Mouse (Mus musculus) gastrocnemius, postnatal 10 days (tissue): Measurements from ENCODE around the gene Xpc. TPM values are rescaled to one million over a fixed set of nuclear protein-coding genes. Genes with fewer than 3 reads are reported as not detected.

Experiments used
- DNase-seq: peaks from one replicate; pipeline ENCODE4 v3.0.0; 2021; ENCODE audit warnings: mixed read lengths
- long read RNA-seq, 2 experiments: library from polyadenylated mRNA; stranded (forward); transcript quantifications; one replicate each; pipeline ENCODE4 v2.0.0; 2021
- total RNA-seq, 2 experiments: library from RNA; stranded (reverse); gene quantifications; 2 replicates each; pipeline ENCODE4 v1.2.3; 2021

Xpc gene
- total RNA-seq, result 1 to 10 TPM; 5.9 to 8.4 TPM
- long read RNA-seq, experiment 1, transcript Xpc-201 (16 exons, 3,634 nt), result major isoform, 12 of 20 reads
- long read RNA-seq, experiment 1, partial matches to known transcripts, result 4 of 20 reads
- long read RNA-seq, experiment 1, other reads (novel, unspliced or antisense), result 4 of 20 reads
- long read RNA-seq, experiment 2, transcript Xpc-201 (16 exons, 3,634 nt), result major isoform, 19 of 23 reads
- long read RNA-seq, experiment 2, partial matches to known transcripts, result 1 of 23 reads
- long read RNA-seq, experiment 2, other reads (novel, unspliced or antisense), result 3 of 23 reads

DNA sequence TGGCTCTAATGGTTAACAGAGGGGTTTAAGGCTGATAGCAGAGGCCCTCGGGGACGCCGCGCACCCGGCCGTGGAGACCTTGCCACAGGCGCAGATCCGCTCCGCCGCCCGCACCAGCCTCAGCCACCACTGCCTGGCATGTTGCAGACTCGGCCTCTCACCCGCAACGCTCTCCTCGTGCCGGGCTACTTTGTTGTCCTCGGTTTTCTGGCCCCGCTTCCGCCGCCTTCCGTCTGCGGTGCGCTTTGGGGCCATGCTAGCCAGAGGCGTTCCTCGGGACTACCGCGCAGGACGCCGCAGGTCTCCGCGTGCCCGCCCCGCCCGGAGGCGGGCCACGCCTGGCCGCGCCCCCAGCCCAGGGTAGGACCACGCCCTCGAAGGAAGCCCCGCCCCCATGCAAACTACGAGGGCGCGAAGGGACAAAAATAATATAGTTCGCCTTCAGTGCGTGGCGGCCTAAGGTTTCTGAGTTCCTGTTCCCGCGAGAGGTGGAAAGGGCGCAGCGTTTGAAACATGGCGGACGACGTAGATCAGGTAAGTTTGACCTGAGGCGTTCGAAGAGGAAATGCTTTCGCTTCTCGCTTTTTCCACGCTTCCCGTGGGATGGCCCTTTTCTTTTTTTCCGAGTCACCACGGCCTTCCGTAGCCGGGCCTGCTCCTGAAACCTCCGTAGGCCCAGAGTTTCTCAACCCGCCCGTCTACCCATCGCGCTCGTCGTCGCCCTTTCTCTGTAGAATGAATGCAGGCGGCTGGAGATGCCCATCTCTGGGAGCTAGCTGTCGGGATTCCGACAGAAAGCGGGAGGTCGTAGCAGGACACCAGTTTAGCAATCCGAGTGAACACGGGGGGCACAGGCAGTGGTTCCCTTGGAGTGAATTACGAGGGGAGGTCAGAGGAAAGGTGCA lies at the start of gene Xpc, which contains the start of gene Lsm3:
TSS of gene Xpc (minus strand) at position 344 of the 905 bp plus-strand sequence.
TSS of gene Lsm3 (plus strand) at position 384 of the 905 bp plus-strand sequence.
- peak; percentile 98 for DNase-seq

- DNase-seq, result no peak
Observed at GRCm38 (mm10) chr6:91563031-91563430, 47.3 kb upstream of the Xpc start.

- no peak for DNase-seq
Observed at GRCm38 (mm10) chr6:91560186-91560585, 44.5 kb upstream of the Xpc start.

GRCm38 (mm10) chr6:91559371-91559770 lies 43.7 kb upstream of the Xpc start:
- DNase-seq, result no peak

- DNase-seq, result no peak
Observed at GRCm38 (mm10) chr6:91558565-91558964, 42.9 kb upstream of the Xpc start.

GRCm38 (mm10) chr6:91552693-91553092 lies 37.0 kb upstream of the Xpc start:
- no peak for DNase-seq

DNA sequence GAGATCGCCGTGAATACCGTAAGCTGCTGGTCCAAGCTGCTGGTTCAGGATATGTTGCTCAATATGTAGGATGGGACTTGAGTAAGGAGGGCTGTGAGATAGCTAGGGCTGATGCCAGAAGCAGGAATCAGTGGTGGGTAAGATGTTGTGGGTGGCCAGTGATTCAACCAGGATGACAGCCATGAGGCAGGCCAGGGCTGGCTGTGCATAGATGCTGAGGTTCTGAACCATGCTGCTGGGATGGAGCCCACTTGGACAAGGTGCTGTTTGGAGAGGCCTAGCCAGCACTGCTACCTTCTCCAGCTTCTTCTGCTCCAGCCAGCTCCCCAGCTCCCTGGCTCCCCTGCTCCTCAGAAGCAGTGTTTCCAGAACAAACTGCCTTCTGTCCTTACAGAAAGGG lies 36.0 kb upstream of the Xpc start:
- DNase-seq, result peak; percentile 20

DNA sequence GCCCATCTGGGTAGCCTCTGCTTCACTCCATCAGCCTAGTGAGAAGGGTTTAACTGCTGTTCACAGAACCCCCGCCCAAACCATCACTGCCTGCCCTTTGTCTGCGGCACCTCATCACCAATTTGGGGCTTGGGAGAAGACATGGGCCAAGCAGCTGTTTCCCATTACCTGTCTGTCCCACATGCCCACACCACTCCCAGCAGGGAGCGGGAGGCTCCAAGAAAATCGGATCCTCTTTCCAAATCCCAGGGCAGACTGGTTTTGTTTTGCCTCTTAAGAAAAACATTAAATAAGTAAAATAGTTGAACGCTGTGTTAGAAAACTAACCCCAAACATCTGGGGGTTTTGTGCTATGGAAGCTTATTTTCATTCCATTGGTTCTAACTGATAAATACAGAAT lies 33.9 kb upstream of the Xpc start:
- DNase-seq, result no peak

- no peak for DNase-seq
Observed at GRCm38 (mm10) chr6:91547313-91547712, 31.6 kb upstream of the Xpc start.

DNA sequence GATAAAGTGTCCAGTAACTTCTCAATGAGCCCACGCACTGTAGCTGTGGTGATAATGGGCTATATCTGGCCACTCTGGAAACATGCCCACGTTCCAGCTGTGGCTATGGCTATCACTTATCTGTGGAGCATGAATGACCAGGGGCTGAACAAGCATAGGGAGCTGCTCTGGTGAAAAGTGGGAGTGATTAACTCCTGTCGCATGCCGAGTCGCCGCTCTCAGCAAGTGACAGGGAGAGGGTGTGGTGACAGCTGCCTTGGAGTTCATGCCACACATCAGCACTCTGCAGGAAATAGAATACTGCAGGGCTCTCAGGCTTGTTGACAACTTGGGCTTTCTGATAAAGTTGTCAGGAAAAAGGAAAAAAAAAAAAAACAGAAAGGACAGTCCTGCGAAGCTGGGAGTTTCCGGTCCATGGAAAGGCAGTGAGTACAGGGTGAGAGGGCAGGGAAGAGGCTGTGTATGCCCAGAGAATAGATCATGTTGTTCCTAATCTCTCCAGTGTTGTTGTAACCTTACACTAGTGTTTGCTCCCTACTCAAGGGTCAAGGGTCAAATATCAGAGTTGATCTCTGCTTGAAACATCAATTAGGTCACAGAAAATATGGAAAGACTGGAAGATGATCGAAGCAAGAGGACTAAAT lies 30.7 kb upstream of the Xpc start:
- DNase-seq, result no peak

GRCm38 (mm10) chr6:91543056-91543455 lies 27.4 kb upstream of the Xpc start:
- no peak for DNase-seq

- DNase-seq, result no peak
Observed at GRCm38 (mm10) chr6:91541276-91541675, 25.6 kb upstream of the Xpc start.

DNA sequence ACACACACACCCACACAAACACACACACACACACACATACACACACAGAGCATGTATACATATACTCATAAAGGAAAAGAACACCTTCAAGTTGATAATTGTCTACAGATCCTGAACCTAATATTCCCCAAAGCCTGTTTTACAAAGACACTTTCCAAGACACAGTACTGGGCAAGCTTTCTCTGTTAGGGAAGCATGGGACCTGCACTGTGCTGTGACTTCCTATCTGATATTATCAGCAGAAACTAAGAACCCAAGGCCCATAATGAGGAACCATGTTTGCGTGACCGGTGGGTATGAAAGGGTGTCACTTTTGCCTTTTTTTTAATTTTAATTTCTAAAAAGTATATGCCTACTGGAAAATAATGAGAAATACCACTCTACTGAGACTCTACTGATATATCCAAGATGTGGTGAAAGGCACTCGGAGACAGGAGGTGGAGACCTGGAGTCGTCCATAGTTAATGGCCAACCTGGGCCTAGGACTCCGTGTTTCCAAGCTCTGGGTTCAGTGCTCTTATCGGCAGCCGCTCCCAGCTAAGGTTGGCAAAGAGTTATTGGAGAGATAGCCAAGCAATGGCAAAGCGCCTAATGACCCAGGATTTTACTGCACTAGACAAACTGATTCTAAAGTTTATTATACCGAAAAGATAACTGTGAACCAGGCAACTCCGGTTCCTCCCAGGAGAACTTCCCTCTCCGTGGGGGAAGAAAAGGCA lies 20.5 kb upstream of the Xpc start:
- no peak for DNase-seq

- no peak for DNase-seq
Observed at GRCm38 (mm10) chr6:91535231-91535630, 19.5 kb upstream of the Xpc start.

- no peak for DNase-seq
Observed at GRCm38 (mm10) chr6:91534268-91534667, 18.6 kb upstream of the Xpc start.

DNA sequence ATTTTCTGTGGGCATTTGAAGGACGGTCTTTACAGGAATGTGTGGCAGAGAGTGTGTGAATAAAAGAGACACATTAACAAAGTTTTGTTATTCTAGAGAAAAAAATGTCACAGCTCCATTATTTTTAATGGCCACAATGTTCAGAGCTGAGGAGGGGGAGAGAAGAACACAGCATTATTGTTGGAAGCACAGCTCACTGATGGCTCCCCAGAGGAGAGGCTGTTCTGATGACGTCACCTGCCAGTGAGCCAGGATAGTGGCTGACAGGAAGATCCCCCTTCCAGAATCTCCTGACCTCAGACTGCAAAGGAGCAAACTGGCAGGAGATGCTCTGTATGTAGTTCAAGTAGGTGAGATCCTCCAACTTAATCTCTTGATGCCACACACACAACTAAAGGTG lies 18.1 kb upstream of the Xpc start:
- DNase-seq, result no peak

DNA sequence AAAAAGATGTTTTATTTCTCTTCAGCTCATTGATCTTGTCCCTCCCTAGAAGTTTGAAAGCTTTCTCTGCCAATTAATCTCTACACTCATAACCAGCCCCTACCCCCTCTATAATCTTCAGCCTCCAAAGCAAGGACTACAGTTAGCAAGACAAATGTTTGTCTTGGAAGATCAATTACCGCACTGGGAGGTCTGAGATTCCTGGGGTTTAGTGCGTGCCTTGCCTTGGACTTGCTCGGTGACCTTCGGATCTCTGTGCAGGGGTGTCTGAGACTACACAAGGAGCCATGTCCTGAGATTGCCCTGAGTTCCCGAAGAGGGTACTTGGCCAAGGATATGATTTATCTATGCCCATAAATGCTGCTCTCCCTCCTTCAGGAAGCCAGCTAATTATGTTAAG lies 17.7 kb upstream of the Xpc start:
- DNase-seq, result no peak

DNA sequence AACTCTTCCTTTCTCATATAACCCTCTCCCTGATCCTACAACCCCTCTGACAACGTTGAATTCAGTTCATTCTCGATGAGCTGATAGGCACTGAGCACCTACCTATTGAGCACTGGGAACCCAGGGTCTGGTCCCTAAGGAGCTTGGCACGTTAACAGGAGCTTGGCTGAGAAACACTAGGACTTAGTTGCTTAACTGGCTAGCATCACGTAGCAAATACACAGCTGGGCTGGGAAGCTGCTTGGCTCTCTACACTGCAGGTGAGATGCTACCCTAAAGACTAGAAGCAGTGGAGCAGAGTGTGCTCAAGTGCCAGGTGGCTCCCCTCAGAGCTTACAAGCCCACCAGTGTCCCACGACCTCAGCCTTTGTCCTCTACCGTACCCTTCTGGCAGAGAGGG lies 17.0 kb upstream of the Xpc start:
- no peak for DNase-seq

DNA sequence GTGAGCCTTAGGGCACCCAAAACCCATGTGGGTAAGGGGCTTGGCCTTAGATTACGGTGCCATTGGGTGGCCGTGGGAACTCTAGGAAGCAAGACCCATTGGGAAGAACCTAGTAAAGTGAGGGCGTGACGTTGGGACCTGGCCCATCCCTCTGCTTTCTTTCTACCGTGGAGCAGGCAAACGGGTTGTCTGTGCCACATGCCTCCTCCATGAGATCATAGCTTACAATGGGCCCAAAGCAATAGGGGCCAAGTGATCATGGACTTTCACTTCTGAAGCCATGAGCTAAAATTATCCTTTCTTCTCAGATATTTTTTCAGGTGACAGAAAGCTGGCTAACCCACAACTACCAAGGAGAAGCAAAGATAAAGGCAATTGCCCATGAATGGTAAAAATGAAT lies 15.6 kb upstream of the Xpc start:
- no peak for DNase-seq

- DNase-seq, result no peak
Observed at GRCm38 (mm10) chr6:91530673-91531072, 15.0 kb upstream of the Xpc start.

DNA sequence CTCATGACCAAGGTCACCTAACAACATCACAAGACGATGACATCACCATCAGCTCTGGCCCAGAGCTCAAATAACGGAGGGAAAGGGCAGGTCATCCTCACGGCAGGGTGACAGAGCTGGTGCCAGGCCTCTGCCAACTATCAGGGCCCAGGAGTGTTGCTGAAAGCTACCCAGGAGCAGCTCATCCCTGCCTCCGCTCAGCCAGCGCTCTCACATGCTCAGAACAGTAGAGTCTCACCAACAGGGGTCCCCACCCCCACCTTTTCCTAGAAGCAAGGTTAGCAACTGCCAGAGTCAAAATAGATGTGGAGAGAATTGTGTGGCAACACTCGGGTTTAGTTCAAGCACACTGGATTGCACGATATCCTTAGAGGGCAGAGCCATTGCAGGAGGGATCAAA lies 12.6 kb upstream of the Xpc start:
- DNase-seq, result no peak

DNA sequence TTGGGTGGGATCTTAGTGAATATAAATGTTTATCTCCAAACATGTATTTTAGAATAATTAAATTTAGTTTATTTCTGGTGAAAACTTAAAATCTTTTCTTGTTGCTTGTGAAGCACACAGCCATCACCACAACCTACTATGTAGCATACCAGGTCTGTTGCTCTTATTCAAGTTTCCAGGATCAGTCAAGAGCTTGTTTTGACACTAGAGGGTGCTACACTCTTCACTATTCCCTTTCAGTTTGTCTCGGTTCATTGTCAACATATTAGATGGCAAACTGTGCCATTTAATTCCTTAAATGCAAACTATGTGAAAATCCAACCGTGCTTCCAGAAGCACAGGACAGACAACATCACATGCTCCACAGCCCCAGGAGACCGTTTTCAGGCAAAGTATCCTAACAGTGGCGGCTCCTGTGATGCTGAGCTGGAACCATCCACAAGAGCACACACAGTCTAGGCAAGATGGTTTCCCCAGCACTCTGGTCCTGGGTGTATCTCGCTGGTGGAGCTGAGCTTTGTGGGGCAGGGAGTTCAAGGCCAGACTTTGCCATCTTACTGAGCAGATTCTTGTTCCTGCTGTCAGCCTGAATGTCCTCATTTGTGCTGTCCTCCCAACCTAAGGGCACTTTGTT lies 11.7 kb upstream of the Xpc start:
- DNase-seq, result no peak
